Mouse (Mus musculus): ENCODE measurements around the gene Gm16442.
"Not testable (repeated sequence)": the region's sequence is repeated elsewhere in the genome, so short reads cannot be mapped to it uniquely, and the experiment has no call there.

GRCm38 (mm10) chr7:20078118-20078517, 44.3 kb downstream of the Gm16442 start:
- not testable (repeated sequence) for TF ChIP-seq CTCF (IDR thresholded peaks at IDR 0.05; ENCODE audit: borderline replicate concordance, insufficient read depth, low read length); POLR2A (IDR thresholded peaks at IDR 0.05; ENCODE audit: low read depth, low read length)

Measured in embryonic fibroblast, embryonic 13.5 days (primary cell).